Mouse (Mus musculus) CD4-positive, CD25-positive, alpha-beta regulatory T cell, adult 4 months (primary cell): Measurements from ENCODE around the gene Tssk1. TPM values are rescaled to one million over a fixed set of nuclear protein-coding genes. Genes with fewer than 3 reads are reported as not detected.

Source experiments
- polyA plus RNA-seq, 2 experiments: library from polyadenylated mRNA; unstranded; fragments of 100-300 nt; shearing (Covaris generic); gene quantifications; one replicate each; pipeline ENCODE4 v1.2.1; 2017

The Tssk1 gene
- polyA plus RNA-seq, 2 experiments from 2014 or later = not detected

Other genes starting within 250 kb of the Tssk1 start
- 1 to 10 TPM in 1 of 2 experiments, under 1 TPM in 1; 0.52 to 1.2 TPM for gene Ccdc74a, start 247.8 kb upstream of the Tssk1 start, polyA plus RNA-seq
- 100 to 1,000 TPM in 1 of 2 experiments, 10 to 100 TPM in 1; 67.1 to 128 TPM for gene Med15, start 161.3 kb upstream of the Tssk1 start, polyA plus RNA-seq
- 10 to 100 TPM; 15.6 to 30.9 TPM for gene Klhl22, start 134.6 kb upstream of the Tssk1 start, polyA plus RNA-seq
- not detected for gene Scarf2, start 96.9 kb upstream of the Tssk1 start, polyA plus RNA-seq
- gene B830017H08Rik, start 61.1 kb upstream of the Tssk1 start, polyA plus RNA-seq = not detected
- 1 to 10 TPM; 4.1 to 5.2 TPM for gene Car15, start 55.9 kb upstream of the Tssk1 start, polyA plus RNA-seq
- under 1 TPM; 0.28 to 0.38 TPM for gene Gm20518, start 2.6 kb upstream of the Tssk1 start, polyA plus RNA-seq
- gene Dgcr2, start 4.3 kb downstream of the Tssk1 start, polyA plus RNA-seq = 10 to 100 TPM; 20.2 to 28.9 TPM
- gene Tssk2, start 4.4 kb downstream of the Tssk1 start, polyA plus RNA-seq = not detected
- gene Ess2, start 17.1 kb downstream of the Tssk1 start, polyA plus RNA-seq = 10 to 100 TPM; 32.7 to 53.9 TPM
- not detected for gene Gsc2, start 20.8 kb downstream of the Tssk1 start, polyA plus RNA-seq
- gene Slc25a1, start 34.0 kb downstream of the Tssk1 start, polyA plus RNA-seq = 1 to 10 TPM; 7.9 to 9.5 TPM
- not detected for gene Vpreb2, start 86.2 kb downstream of the Tssk1 start, polyA plus RNA-seq
- gene Dgcr6, start 158.6 kb downstream of the Tssk1 start, polyA plus RNA-seq = 10 to 100 TPM; 16.4 to 21.2 TPM
- 10 to 100 TPM in 1 of 2 experiments, 1 to 10 TPM in 1; 5.7 to 11.1 TPM for gene Prodh, start 196.0 kb downstream of the Tssk1 start, polyA plus RNA-seq
- gene Rtn4r, start 233.4 kb downstream of the Tssk1 start, polyA plus RNA-seq = not detected